Mouse (Mus musculus) embryonic facial prominence, embryonic 10.5 days (tissue): ENCODE measurements at regions not wholly inside any gene's neighbourhood (a gene's known extent, or its start where the extent isn't known, plus 50 kb on each side); places are given as distances from the start of the nearest gene placed in this dataset.

Experiments
- DNase-seq: peaks from one replicate; pipeline ENCODE4 v3.0.0-alpha.2; 2017; ENCODE audit warnings: low spot score
- H3K27ac ChIP-seq: fragments of 300-500 bp; sonication (generic); replicated peaks from 2 replicates; pipeline ENCODE4 v1.5.1; 2016; ENCODE audit warnings: mild to moderate bottlenecking
- H3K27me3 ChIP-seq: fragments of 300-500 bp; sonication (generic); replicated peaks from 2 replicates; pipeline ENCODE4 v1.6.1; 2016; ENCODE audit warnings: low read depth, mild to moderate bottlenecking; ENCODE audit not compliant: poor library complexity, severe bottlenecking
- H3K36me3 ChIP-seq: fragments of 300-500 bp; sonication (generic); replicated peaks from 2 replicates; pipeline ENCODE4 v1.6.1; 2016; ENCODE audit warnings: mild to moderate bottlenecking, moderate library complexity
- H3K4me1 ChIP-seq: fragments of 300-500 bp; sonication (generic); 2 replicates; pipeline ENCODE4 v1.6.1; 2016
- H3K4me3 ChIP-seq: fragments of 300-500 bp; sonication (generic); 2 replicates; pipeline ENCODE4 v1.5.1; 2016; ENCODE audit warnings: mild to moderate bottlenecking, moderate library complexity
- H3K9me3 ChIP-seq: fragments of 300-500 bp; sonication (generic); 2 replicates; pipeline ENCODE4 v1.6.1; 2016; ENCODE audit warnings: mild to moderate bottlenecking
- WGBS: fragments of 180-500 bp; shearing (Covaris S2); methylation state at CpG from one replicate; pipeline ENCODE4 v1.1.7; 2016; 5-methylcytosine and 5-hydroxymethylcytosine counted together

- Histone ChIP-seq H3K27me3 (peaks cover 21% of the 10 kb centered on the region), H3K36me3 (no peaks in the 10 kb centered on the region), H3K4me1 (peaks cover 51% of the 10 kb centered on the region), H3K9me3 (no peaks in the 10 kb centered on the region), H3K4me3 (no peak overlapping the region), H3K27ac (0 out of 2 replicates have a peak overlapping the region, but pooled peaks have one; percentile 62)
- no peak for DNase-seq
- WGBS: 80% methylated on average over 4 of the region's 4 CpGs
Measured at GRCm38 (mm10) chr5:35159854-35160253, 54.3 kb upstream of the Lrpap1 start.

GRCm38 (mm10) chr5:35159178-35159661 is 53.7 kb upstream of the Lrpap1 start:
- H3K9me3 ChIP-seq: no peaks in the 10 kb centered on the region
- DNase-seq: no peak
- WGBS: 51% methylated on average over 9 of the region's 9 CpGs
- H3K4me1 ChIP-seq: peaks cover 51% of the 10 kb centered on the region
- no peak overlapping the region for H3K4me3 ChIP-seq
- no peaks in the 10 kb centered on the region for H3K36me3 ChIP-seq
- H3K27me3 ChIP-seq: peaks cover 26% of the 10 kb centered on the region
- peak overlapping the region; percentile 62 for H3K27ac ChIP-seq

GRCm38 (mm10) chr5:35158346-35159047 is 52.9 kb upstream of the Lrpap1 start:
- Histone ChIP-seq H3K4me1 (peaks cover 51% of the 10 kb centered on the region), H3K27ac (peak overlapping the region; percentile 62), H3K27me3 (peaks cover 29% of the 10 kb centered on the region), H3K36me3 (no peaks in the 10 kb centered on the region), H3K4me3 (no peak overlapping the region), H3K9me3 (no peaks in the 10 kb centered on the region)
- peak; percentile 29 for DNase-seq
- WGBS: 30% methylated on average over 8 of the region's 8 CpGs

GRCm38 (mm10) chr5:35156371-35156770 is 50.8 kb upstream of the Lrpap1 start:
- H3K36me3 ChIP-seq: no peaks in the 10 kb centered on the region
- 31% methylated on average over 7 of the region's 7 CpGs for WGBS
- no peak overlapping the region for H3K4me3 ChIP-seq
- peaks cover 57% of the 10 kb centered on the region for H3K4me1 ChIP-seq
- DNase-seq: peak; percentile 68
- peaks cover under 1% of the 10 kb centered on the region; the same call in 1 of the 2 replicates for H3K9me3 ChIP-seq
- H3K27me3 ChIP-seq: peaks cover 29% of the 10 kb centered on the region
- peak overlapping the region; percentile 74 for H3K27ac ChIP-seq

- Histone ChIP-seq H3K4me1 (peaks cover 57% of the 10 kb centered on the region), H3K27ac (peak overlapping the region; percentile 74; the same call in 1 of the 2 replicates), H3K36me3 (no peaks in the 10 kb centered on the region), H3K27me3 (peaks cover 29% of the 10 kb centered on the region), H3K4me3 (no peak overlapping the region), H3K9me3 (peaks cover 7% of the 10 kb centered on the region; the same call in 1 of the 2 replicates)
- 78% methylated on average over 3 of the region's 3 CpGs for WGBS
- no peak for DNase-seq
Measured at GRCm38 (mm10) chr5:35155717-35156116, 50.2 kb upstream of the Lrpap1 start.
